Mouse (Mus musculus) heart, embryonic 14.5 days (tissue): ENCODE results near the gene 1500011B03Rik. TPM values are rescaled to one million over a fixed set of nuclear protein-coding genes. Genes with fewer than 3 reads are reported as not detected.

Experiments
- ATAC-seq: fragments of 200-750 bp; cut with Nextera tagmentation; 2 replicates; pipeline ENCODE4 v1.8.0; 2017; ENCODE audit warnings: low read depth, moderate TSS enrichment; ENCODE audit not compliant: insufficient number of reproducible peaks, insufficient read depth, low FRiP score
- H3K27ac ChIP-seq, 2 experiments: fragments of 200-500 bp in 1 of 2; fragments of 300-500 bp in 1 of 2; sonication (generic) in 1 of 2; replicated peaks in 1 of 2; 2 replicates each; pipeline ENCODE4 v1.5.1; 2012 to 2014; ENCODE audit warnings: low read depth in 2 of 2, low read length in 2 of 2, control low read depth in 1 of 2, mild to moderate bottlenecking in 1 of 2, mixed read lengths in 1 of 2; ENCODE audit not compliant: control insufficient read depth in 1 of 2, insufficient read depth in 1 of 2
- H3K27me3 ChIP-seq: fragments of 300-500 bp; sonication (generic); 2 replicates; pipeline ENCODE4 v1.6.1; 2014; ENCODE audit warnings: mild to moderate bottlenecking, low read length, control low read depth; ENCODE audit not compliant: control insufficient read depth, insufficient read depth
- H3K36me3 ChIP-seq: fragments of 300-500 bp; sonication (generic); 2 replicates; pipeline ENCODE4 v1.6.1; 2014; ENCODE audit warnings: mild to moderate bottlenecking, control low read depth, low read length, mixed read lengths; ENCODE audit not compliant: control insufficient read depth, insufficient read depth
- H3K4me1 ChIP-seq, 2 experiments: fragments of 200-500 bp in 1 of 2; fragments of 300-500 bp in 1 of 2; sonication (generic) in 1 of 2; 2 replicates each; pipeline ENCODE4 v1.6.1; 2012 to 2014; ENCODE audit warnings: low read length in 2 of 2, control low read depth in 1 of 2, mixed read lengths in 1 of 2; ENCODE audit not compliant: control insufficient read depth in 2 of 2, insufficient read depth in 2 of 2
- H3K4me2 ChIP-seq: fragments of 300-500 bp; sonication (generic); 2 replicates; pipeline ENCODE4 v1.6.1; 2014; ENCODE audit warnings: mild to moderate bottlenecking, low read length
- H3K4me3 ChIP-seq, 2 experiments: fragments of 200-500 bp in 1 of 2; fragments of 300-500 bp in 1 of 2; sonication (generic) in 1 of 2; 2 replicates each; pipeline ENCODE4 v1.5.1; 2012 to 2014; ENCODE audit warnings: low read length in 2 of 2, mild to moderate bottlenecking in 2 of 2, control low read depth in 1 of 2, low read depth in 1 of 2, moderate library complexity in 1 of 2; ENCODE audit not compliant: control insufficient read depth in 1 of 2, insufficient read depth in 1 of 2
- H3K9ac ChIP-seq: fragments of 300-500 bp; sonication (generic); 2 replicates; pipeline ENCODE4 v1.6.1; 2014; ENCODE audit warnings: mild to moderate bottlenecking, low read length
- H3K9me3 ChIP-seq: fragments of 300-500 bp; sonication (generic); 2 replicates; pipeline ENCODE4 v1.6.1; 2016; ENCODE audit warnings: low read length, control low read depth; ENCODE audit not compliant: control insufficient read depth
- WGBS: fragments of 180-500 bp; shearing (Covaris S2); extraction: QIAGEN DNeasy Blood & Tissue Kit; methylation state at CpG from one replicate; pipeline ENCODE4 v1.1.7; 2014; 5-methylcytosine and 5-hydroxymethylcytosine counted together
- polyA plus RNA-seq: library from polyadenylated mRNA; unstranded; fragments of >200 nt; fragmentation: Nextera tagmentation; extraction: Ambion mirVana; gene quantifications from 2 replicates; pipeline ENCODE4 v1.2.1, GENCODE M21; 2014

The 1500011B03Rik gene
- polyA plus RNA-seq, 1 experiment from 2014 or later: 58.7 TPM

DNA sequence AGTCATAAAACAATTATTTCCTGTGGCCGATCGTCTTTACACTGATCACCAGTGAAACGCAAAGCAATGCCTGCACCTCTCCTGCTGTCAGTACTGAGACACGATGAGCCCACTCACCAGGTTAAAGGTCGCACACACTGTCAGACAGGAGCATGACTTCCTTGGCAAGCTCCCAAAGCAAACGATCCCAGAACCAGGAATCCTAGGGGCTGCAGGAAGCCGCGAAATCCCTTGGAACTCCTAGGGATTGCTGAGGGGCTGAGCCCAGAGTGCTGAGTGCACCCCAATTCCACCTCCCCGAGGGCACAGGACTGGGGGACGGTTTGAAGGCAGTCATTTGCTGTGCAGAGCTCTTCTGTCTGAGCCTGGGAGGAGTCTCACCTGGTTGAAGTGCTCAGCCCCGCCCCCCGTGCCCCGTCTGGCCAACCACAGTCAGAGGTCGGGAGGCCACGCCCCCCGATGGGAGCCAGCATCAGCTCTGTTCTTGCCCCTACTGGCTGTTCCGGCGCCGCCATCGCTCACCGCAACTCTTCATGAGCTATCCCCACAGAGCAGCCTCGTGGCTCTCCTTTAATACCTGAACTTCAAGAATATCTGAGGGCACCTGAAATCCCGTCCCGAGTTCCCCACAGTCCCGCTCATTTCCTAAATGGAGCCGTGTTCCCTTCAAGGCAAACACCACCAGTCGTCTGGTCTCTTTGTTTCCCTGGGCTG lies 2.9 kb upstream of the 1500011B03Rik start:
- no peaks in the 10 kb centered on the region for H3K27me3 ChIP-seq

DNA sequence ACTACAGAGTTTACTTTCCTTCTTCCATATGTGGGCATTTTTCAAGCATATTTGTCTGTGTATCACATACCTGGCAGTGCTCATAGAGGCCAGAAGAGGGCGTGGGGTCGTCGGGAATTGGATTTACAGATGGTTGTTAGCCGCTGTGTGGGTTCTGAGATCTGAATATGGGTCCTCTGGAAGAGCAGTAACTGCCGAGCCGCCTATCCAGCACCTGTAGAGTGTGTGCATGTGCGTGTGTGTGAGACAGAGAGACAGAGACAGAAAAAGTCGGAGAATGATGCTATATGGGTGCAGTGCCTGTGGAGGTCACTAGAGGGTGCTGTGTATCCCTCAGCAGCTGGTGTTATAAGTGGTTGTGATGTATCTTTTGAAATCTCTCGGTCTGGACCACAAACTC lies 929 bp upstream of the 1500011B03Rik start:
- Histone ChIP-seq H3K9me3 (peaks cover 5% of the 10 kb centered on the region; the same call in 1 of the 2 replicates), H3K27ac (no peak overlapping the region), H3K36me3 (0 out of 2 replicates have a peak, but pooled peaks cover 3% of the 10 kb centered on the region), H3K9ac (no peak overlapping the region), H3K27me3 (no peaks in the 10 kb centered on the region), H3K4me3 (no peak overlapping the region), H3K4me1 (peaks cover 3 to 5% of the 10 kb centered on the region in 2 experiments; a peak in 1 of 4 replicates), H3K4me2 (no peak overlapping the region)
- no peak for ATAC-seq
- WGBS: 19% methylated on average over 9 of the region's 9 CpGs

More for the DNA sequence above, 2.9 kb upstream of the 1500011B03Rik start:
- ATAC-seq: peak; percentile 74
- peak overlapping the region; percentile 34 to 42 for H3K4me3 ChIP-seq
- WGBS: 7% methylated on average over 27 of the region's 27 CpGs
- peak overlapping the region; percentile 67 for H3K4me2 ChIP-seq
- H3K4me1 ChIP-seq: peaks cover 3 to 5% of the 10 kb centered on the region in 2 experiments; a peak in 1 of 4 replicates
- H3K27ac ChIP-seq: no peak overlapping the region
- peaks cover 5% of the 10 kb centered on the region; the same call in 1 of the 2 replicates for H3K9me3 ChIP-seq
- peak overlapping the region; percentile 53 for H3K9ac ChIP-seq
- H3K36me3 ChIP-seq: 0 out of 2 replicates have a peak, but pooled peaks cover 3% of the 10 kb centered on the region

DNA sequence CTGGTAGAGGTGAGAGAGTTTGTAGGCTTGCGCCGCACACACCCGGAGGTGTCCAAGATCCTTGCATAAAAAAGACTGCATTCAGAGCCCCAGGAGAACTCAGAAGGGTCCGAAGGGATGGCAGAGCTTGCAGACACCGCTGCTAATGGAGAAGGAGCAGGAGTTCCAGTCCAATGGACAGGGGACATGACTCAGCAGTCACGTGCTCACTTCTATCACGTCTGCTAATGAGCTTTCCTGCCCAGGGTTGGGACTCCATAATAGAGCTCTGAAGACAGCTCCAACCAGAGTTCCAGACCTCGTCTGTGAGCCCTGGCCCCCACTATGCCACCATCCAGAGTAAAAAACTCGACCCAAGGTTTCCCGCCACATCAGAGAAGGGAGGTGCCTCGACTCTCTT lies 5.1 kb downstream of the 1500011B03Rik start:
- Histone ChIP-seq H3K4me2 (no peak overlapping the region), H3K9ac (no peak overlapping the region), H3K27me3 (no peaks in the 10 kb centered on the region), H3K36me3 (0 out of 2 replicates have a peak, but pooled peaks cover 3% of the 10 kb centered on the region), H3K4me1 (no peaks in the 10 kb centered on the region), H3K4me3 (no peak overlapping the region), H3K9me3 (peaks cover 8% of the 10 kb centered on the region; the same call in 1 of the 2 replicates), H3K27ac (no peak overlapping the region)
- 74% methylated on average over 10 of the region's 11 CpGs for WGBS
- no peak for ATAC-seq

DNA sequence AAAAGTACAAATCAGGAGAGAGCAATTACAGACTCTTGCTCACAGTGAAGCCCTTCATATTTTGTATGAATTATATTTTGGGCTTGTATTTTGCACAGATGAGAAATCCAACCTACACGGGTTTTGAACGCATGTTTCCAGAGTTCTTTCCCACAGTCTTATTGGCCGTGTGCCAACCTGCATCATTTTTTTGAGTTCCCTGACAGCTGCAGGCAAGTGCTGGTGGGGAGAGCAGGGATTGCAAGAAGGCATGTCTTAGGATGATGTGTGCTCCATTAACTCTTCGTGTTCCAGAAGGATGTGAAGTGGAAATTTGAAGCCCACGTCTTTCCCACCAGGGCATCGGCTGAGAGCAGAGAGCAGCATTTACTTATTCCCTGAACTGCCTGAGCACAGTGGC lies 6.7 kb downstream of the 1500011B03Rik start:
- WGBS: 77% methylated on average over 6 of the region's 6 CpGs
- no peak overlapping the region for H3K27ac ChIP-seq
- H3K27me3 ChIP-seq: no peaks in the 10 kb centered on the region
- peaks cover 6% of the 10 kb centered on the region; the same call in 1 of the 2 replicates for H3K9me3 ChIP-seq
- ATAC-seq: no peak
- no peak overlapping the region for H3K9ac ChIP-seq
- H3K36me3 ChIP-seq: 0 out of 2 replicates have a peak, but pooled peaks cover 3% of the 10 kb centered on the region
- H3K4me3 ChIP-seq: no peak overlapping the region
- H3K4me2 ChIP-seq: no peak overlapping the region
- H3K4me1 ChIP-seq: no peaks in the 10 kb centered on the region

DNA sequence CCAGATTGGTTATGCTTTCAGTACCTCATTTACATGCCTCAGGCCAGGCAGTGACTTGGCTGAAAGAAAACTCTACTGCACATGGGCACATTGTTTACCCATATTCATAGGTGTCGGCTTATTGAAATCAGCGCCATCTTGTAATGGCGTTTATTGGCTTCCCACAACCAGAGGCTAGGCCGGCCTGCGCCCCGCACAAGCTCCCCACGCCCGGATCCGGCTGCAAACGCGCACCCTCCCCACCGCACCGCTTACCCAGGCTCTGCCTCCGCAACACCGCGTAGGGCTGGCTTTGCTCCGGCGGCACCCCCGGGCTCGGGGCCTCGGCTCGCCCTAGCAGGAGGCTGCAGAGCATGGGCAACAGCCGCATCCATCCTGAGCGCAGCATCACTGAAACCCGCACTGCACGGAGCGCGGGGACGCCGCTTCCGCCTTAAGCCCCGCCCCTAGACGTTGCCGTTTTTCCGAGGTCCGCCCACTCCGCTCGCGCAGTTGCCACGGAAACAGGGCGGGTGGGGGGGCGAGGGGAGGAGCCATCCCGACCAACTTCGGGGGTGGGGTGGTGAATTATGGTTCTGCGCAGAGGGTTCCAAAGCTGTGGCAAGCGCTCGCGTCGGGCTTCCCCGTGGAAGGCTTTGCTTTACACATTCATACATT lies 9.6 kb downstream of the 1500011B03Rik start:
- Histone ChIP-seq H3K4me2 (peak overlapping the region; percentile 70), H3K4me1 (no peaks in the 10 kb centered on the region; a peak in 1 of 4 replicates), H3K27ac (peak overlapping the region; percentile 23 to 63; a peak in 2 of 4 replicates), H3K9ac (peak overlapping the region; percentile 85), H3K9me3 (0 out of 2 replicates have a peak, but pooled peaks cover 3% of the 10 kb centered on the region), H3K27me3 (no peaks in the 10 kb centered on the region), H3K36me3 (peaks cover 4% of the 10 kb centered on the region), H3K4me3 (peak overlapping the region; percentile 95 to 98)
- WGBS: under 1% methylated on average over 50 of the region's 50 CpGs
- ATAC-seq: peak; percentile 90

DNA sequence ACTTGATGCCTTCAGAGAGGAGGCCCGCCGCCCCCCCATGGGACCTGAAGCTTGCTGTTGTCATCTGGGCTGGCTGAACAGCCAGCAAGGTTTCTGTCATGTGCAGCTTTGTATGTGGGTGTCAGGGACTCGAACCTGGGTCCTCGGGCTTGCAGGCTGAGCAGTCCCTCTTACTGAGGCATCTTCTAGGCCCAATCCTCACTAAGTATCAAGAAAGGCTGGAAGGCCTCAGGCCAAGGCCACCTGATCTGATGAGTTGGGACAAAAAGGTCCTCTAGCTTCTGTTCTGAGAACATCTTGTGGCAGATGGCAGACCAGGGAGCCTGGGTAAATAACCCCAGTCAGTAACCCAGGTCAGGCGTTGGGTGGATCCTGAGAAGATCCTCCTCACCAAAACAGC lies 13.4 kb downstream of the 1500011B03Rik start:
- Histone ChIP-seq H3K4me3 (no peak overlapping the region), H3K36me3 (peaks cover 24% of the 10 kb centered on the region), H3K4me1 (peaks cover 18 to 27% of the 10 kb centered on the region in 2 experiments), H3K27ac (no peak overlapping the region), H3K9ac (no peak overlapping the region), H3K9me3 (no peaks in the 10 kb centered on the region), H3K27me3 (no peaks in the 10 kb centered on the region), H3K4me2 (no peak overlapping the region)
- no peak for ATAC-seq
- 96% methylated on average over 5 of the region's 5 CpGs for WGBS

DNA sequence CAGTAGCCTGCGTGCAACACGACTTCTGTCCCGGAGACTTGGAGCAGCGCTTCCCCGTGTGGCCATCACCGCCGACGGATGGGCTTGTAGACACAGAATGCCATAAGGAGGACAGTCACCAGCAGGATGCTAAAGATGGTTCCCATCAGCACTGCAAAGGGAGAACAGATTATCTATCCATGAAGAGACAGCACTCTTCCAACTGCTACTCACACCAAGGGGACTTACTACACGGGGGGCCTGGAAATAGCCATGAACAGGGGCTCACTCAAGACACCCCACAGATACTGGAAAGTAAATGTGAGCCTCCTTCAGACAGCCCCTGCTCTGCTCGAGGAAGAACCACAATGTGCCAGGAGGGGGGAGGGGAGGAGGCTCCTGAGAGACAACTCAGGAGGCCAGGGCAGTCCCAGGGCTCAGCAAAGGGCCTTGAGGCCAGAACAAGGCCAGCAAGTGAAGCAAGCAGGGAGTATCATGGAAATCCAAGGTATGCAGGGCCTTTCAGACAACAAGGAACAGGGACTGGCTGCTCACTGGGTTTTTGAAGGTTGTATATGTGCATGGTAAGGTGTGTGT lies 14.0 kb downstream of the 1500011B03Rik start:
- Histone ChIP-seq H3K36me3 (peaks cover 30% of the 10 kb centered on the region), H3K9me3 (no peaks in the 10 kb centered on the region), H3K9ac (no peak overlapping the region), H3K4me1 (peaks cover 18 to 27% of the 10 kb centered on the region in 2 experiments), H3K27ac (no peak overlapping the region), H3K4me2 (no peak overlapping the region), H3K4me3 (no peak overlapping the region), H3K27me3 (no peaks in the 10 kb centered on the region)
- WGBS: 75% methylated on average over 10 of the region's 10 CpGs
- no peak for ATAC-seq
